Mouse (Mus musculus): ENCODE results near the gene Clec2i. TPM values are rescaled to one million over a fixed set of nuclear protein-coding genes. Genes with fewer than 3 reads are reported as not detected.

The Clec2i gene
- total RNA-seq, 2 experiments from 2014 or later, result 4.0 to 5.4 TPM

DNA sequence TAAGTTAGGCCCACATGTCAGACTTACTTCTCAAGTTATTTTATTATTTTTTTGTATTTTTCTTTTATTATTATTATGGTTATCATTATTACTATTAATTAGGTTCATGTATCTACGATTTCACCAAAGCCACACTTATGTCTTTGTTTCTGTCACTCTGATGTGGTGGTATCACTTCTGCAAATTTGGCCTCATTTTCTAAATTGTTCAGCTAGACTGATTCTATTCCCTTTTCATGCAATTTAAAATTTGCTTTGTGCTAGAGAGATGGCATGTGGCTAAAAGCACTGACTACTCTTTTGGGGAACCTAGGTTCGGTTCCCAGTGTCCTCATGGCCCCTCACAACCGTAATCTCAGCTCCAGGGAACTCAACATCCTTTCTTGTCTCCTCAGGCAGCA, 58.2 kb downstream of the Clec2i start:
- no peak for ATAC-seq (replicated peaks; ENCODE audit: low FRiP score, poor library complexity, severe bottlenecking)

Other genes with a start within 250 kb of the Clec2i start
- not detected in 2 replicates for gene Clec2h, start 225.2 kb upstream of the Clec2i start, total RNA-seq (2015; ENCODE audit: low replicate concordance)
- 0.42 TPM in 1 of 2 replicates, not detected in the other for gene Clec2h, start 225.2 kb upstream of the Clec2i start, total RNA-seq (2017; ENCODE audit: low replicate concordance)
- gene Klrb1, start 164.5 kb upstream of the Clec2i start, total RNA-seq (2015; ENCODE audit: low replicate concordance), result not detected in 2 replicates
- gene Klrb1, start 164.5 kb upstream of the Clec2i start, total RNA-seq (2017; ENCODE audit: low replicate concordance), result not detected in 2 replicates
- not detected in 2 replicates for gene Klrb1c, start 98.4 kb upstream of the Clec2i start, total RNA-seq (2015; ENCODE audit: low replicate concordance)
- 0.68 and 1.8 TPM in 2 replicates for gene Klrb1c, start 98.4 kb upstream of the Clec2i start, total RNA-seq (2017; ENCODE audit: low replicate concordance)
- 1.7 and 3.8 TPM in 2 replicates for gene Gm44511, start 61.3 kb upstream of the Clec2i start, total RNA-seq (2015; ENCODE audit: low replicate concordance)
- gene Gm44511, start 61.3 kb upstream of the Clec2i start, total RNA-seq (2017; ENCODE audit: low replicate concordance), result not detected in 2 replicates
- gene Klrb1b, start 61.3 kb upstream of the Clec2i start, total RNA-seq (2015; ENCODE audit: low replicate concordance), result 2.1 TPM in 1 of 2 replicates, not detected in the other
- 0.94 TPM in 1 of 2 replicates, not detected in the other for gene Klrb1b, start 61.3 kb upstream of the Clec2i start, total RNA-seq (2017; ENCODE audit: low replicate concordance)
- gene BC035044, start 3.5 kb downstream of the Clec2i start, total RNA-seq (2015; ENCODE audit: low replicate concordance), result 11.3 and 24.5 TPM in 2 replicates
- gene BC035044, start 3.5 kb downstream of the Clec2i start, total RNA-seq (2017; ENCODE audit: low replicate concordance), result 14.5 and 19.4 TPM in 2 replicates
- gene Clec2g, start 46.8 kb downstream of the Clec2i start, total RNA-seq (2015; ENCODE audit: low replicate concordance), result not detected in 2 replicates
- gene Clec2g, start 46.8 kb downstream of the Clec2i start, total RNA-seq (2017; ENCODE audit: low replicate concordance), result 0.28 TPM in 1 of 2 replicates, not detected in the other
- gene Klrb1f, start 158.3 kb downstream of the Clec2i start, total RNA-seq (2015; ENCODE audit: low replicate concordance), result 5.2 and 12.3 TPM in 2 replicates
- 0.84 and 2.5 TPM in 2 replicates for gene Klrb1f, start 158.3 kb downstream of the Clec2i start, total RNA-seq (2017; ENCODE audit: low replicate concordance)
- gene Clec2e, start 213.3 kb downstream of the Clec2i start, total RNA-seq (2015; ENCODE audit: low replicate concordance), result not detected in 2 replicates
- not detected in 2 replicates for gene Clec2e, start 213.3 kb downstream of the Clec2i start, total RNA-seq (2017; ENCODE audit: low replicate concordance)